Mouse (Mus musculus): ENCODE measurements around the gene Fbp1.

GRCm38 (mm10) chr13:62872252-62872651, 15.8 kb downstream of the Fbp1 start:
- TF ChIP-seq CTCF (IDR thresholded peaks at IDR 0.05; ENCODE audit: control insufficient read depth, insufficient read depth, insufficient read length) (no peak), CEBPB (IDR thresholded peaks at IDR 0.05; ENCODE audit: low read depth) (no peak), MYOG (IDR thresholded peaks at IDR 0.05; ENCODE audit: control insufficient read depth, extremely low read depth, insufficient read length) (no peak), USF1 (IDR thresholded peaks at IDR 0.05; ENCODE audit: low read depth) (no peak)

All from C2C12 (cell line).